Mouse (Mus musculus): ENCODE data around the gene Gpr107.

Gpr107 gene

GRCm38 (mm10) chr2:31246251-31246971 lies 94.3 kb downstream of the Gpr107 start:
- peak; percentile 69 to 73 for DNase-seq (ENCODE audit: low spot score in 2 of 2)

- peak in 1 of 2 experiments; percentile 16 for DNase-seq (ENCODE audit: low spot score in 2 of 2)
Measured at GRCm38 (mm10) chr2:31248856-31249255, 96.7 kb downstream of the Gpr107 start.

GRCm38 (mm10) chr2:31252167-31252566 lies 100.1 kb downstream of the Gpr107 start:
- DNase-seq (ENCODE audit: low spot score in 2 of 2): no peak

GRCm38 (mm10) chr2:31253463-31253862 lies 101.3 kb downstream of the Gpr107 start:
- no peak for DNase-seq (ENCODE audit: low spot score in 2 of 2)

GRCm38 (mm10) chr2:31254806-31255205 lies 102.7 kb downstream of the Gpr107 start:
- no peak for DNase-seq (ENCODE audit: low spot score in 2 of 2)

- peak; percentile 81 to 84 for DNase-seq (ENCODE audit: low spot score in 2 of 2)
Measured at GRCm38 (mm10) chr2:31255952-31256938, 104.1 kb downstream of the Gpr107 start.

- peak; percentile 81 to 84 for DNase-seq (ENCODE audit: low spot score in 2 of 2)
Measured at GRCm38 (mm10) chr2:31257096-31257495, 105.0 kb downstream of the Gpr107 start.

GRCm38 (mm10) chr2:31258609-31259366 lies 106.7 kb downstream of the Gpr107 start:
- DNase-seq (ENCODE audit: low spot score in 2 of 2): peak; percentile 83 to 89

GRCm38 (mm10) chr2:31259367-31259920 lies 107.3 kb downstream of the Gpr107 start:
- no peak for DNase-seq (ENCODE audit: low spot score in 2 of 2)

GRCm38 (mm10) chr2:31260549-31260948 lies 108.4 kb downstream of the Gpr107 start:
- DNase-seq (ENCODE audit: low spot score in 2 of 2): no peak

GRCm38 (mm10) chr2:31263039-31263461 lies 110.9 kb downstream of the Gpr107 start:
- DNase-seq (ENCODE audit: low spot score in 2 of 2): peak; percentile 75 to 85

GRCm38 (mm10) chr2:31263746-31264378 lies 111.7 kb downstream of the Gpr107 start:
- DNase-seq (ENCODE audit: low spot score in 2 of 2): peak; percentile 91 to 93

GRCm38 (mm10) chr2:31267447-31267846 lies 115.3 kb downstream of the Gpr107 start:
- DNase-seq (ENCODE audit: low spot score in 2 of 2): no peak

All from right cerebral cortex, postnatal 10 days (tissue).